Mouse (Mus musculus) neutrophil, adult 83 days (primary cell): ENCODE results near the gene Gm20905. TPM values are rescaled to one million over a fixed set of nuclear protein-coding genes. Genes with fewer than 3 reads are reported as not detected.

Experiments used
- total RNA-seq, 2 experiments: library from RNA; stranded (reverse); gene quantifications; one replicate each; pipeline ENCODE4 v1.2.4; 2023

The Gm20905 gene
- not detected for total RNA-seq

DNA sequence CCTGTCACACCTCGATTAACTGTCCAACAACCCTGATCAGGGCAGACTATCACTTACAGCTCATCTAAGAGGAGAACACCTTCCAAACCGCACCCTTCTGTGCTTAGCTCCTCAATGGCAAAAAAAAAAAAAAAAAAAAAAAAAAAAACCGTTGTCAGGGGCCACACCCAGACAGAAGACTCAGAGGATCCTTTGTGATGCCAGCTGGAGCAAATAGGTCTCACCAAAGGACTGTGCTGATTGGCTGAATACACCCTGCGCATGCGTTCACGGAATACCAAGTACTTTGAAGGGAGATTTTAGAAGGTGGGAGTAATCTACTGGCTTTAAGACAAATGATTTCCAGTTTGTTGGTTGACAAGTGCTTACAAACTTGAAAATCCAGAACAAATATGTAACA, at the start of gene Gm20905:
Gene Gm20905 (minus strand): TSS at position 101 of the 400 bp plus-strand sequence.

